Mouse (Mus musculus): Measurements from ENCODE around the gene Mdh2.

DNA sequence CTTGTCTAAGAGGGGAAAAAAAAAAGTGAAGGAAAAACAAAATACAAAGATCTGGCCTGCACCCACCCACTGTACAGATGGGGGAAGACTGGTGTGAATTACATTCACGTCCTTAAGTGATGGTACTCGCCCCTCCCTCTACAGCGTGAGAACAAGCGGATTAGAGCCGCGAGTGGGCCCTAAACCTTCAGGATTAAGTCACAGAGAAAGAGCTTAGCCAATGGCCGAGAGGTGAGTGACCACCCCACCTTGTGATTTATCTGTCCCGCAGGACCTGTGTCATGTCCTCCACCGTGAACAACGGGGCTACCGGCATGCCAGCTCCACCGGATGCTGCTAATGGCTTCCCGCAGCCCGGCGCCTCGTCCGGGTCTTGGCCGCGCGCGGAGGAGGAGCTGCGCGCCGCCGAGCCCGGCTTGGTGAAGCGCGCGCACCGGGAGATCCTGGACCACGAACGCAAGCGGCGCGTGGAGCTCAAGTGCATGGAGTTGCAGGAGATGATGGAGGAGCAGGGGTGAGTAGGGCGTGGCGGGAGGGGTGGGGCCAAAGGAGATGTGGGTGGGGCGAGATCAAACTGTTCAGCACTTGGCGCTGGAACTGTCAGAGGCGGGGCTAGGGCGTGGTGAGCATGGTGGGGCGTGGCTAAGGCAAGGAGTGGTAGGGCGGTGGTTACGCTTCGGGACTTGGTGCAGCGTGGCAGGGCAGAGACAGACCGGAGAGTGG is 56.6 kb downstream of the Mdh2 start:
- TF ChIP-seq EP300 (IDR thresholded peaks at IDR 0.05; ENCODE audit: low read depth) = no peak
- no peak for TF ChIP-seq CTCF (IDR thresholded peaks at IDR 0.05; ENCODE audit: low read depth)

All from heart, postnatal 0 days (tissue).